Mouse (Mus musculus): ENCODE measurements around the gene Clvs2.

Clvs2 gene

DNA sequence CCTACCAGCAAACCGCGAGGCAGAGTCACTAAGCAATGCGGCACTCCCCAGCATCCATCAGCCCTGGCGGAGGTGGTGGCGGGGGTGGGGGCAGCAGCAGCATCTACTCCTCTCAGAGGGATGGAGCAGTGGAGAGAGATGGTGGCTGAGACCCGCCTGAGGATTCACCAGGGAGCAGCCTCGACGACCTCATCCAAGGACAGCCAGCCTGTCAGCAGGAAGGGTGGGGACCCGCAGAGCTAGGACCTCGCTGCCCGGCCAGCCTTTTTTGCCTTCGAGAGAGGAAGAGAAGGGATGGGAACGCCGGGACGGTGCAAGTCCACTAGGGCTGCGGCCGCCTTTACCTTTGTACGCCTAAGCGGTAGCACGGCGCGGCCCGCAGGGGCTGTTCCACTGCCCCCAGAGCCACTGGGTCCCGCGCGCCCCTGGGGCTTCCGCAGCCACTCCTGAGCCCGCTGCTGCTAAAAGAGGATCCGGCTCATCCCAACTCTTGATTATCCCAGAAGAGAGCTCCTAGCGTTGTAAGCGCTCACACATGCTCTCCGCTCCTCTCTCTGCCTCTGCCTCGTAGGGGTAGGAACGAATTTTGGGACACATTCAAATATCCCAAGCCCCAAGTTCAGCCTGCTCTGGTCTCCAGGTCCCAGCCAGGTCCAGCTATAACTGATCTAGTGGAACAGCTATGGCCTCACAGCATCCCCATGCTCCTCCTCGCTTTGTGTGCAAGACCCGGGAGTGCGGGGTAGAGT, at the start of gene Clvs2:
TSS of gene Clvs2 (minus strand) at position 639 of the 749 bp plus-strand sequence.
- no peak for DNase-seq (ENCODE audit: low spot score in 2 of 2)

DNA sequence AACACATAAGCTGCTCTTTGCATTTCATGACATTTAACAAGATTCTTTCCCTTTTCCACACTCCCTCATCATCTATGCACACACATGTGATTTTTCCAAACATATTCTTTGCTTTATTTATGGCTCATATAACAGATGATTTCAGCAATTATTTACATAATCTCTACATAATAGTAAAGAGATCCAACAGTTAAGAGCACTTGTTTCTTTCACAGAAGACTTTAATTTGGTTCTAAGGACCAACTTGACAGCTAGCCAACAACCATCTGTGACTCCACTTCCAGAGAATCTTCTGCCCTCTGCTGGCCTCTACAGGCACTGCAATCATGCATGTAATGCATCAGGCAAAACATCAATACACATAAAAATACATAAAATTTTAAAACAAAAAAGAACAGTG, 28.6 kb upstream of the Clvs2 start:
- DNase-seq (ENCODE audit: low spot score in 2 of 2), result no peak

- no peak for DNase-seq (ENCODE audit: low spot score in 2 of 2)
Observed at GRCm38 (mm10) chr10:33623577-33623991, 985 bp downstream of the Clvs2 start.

DNA sequence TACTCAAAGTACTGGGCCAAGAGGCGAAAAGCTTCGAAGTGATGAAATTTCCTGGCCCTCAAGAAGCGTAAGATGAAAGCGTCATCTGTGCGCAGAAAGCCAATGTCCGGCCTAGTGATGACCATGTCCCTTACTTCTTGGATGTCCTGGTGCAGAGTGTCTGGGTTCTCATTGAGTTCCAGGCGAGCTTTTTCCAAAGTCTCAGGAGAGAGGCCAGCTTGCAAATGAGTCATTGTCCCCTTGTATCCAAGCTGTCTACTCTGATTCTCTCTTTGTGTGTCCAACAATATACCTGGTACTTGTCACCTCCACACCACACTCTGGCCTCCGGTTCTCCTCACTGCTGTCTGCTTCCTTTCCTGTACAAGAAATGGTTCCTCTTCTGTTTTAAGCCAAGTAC, 1.9 kb downstream of the Clvs2 start:
- DNase-seq (ENCODE audit: low spot score in 2 of 2), result no peak

- no peak for DNase-seq (ENCODE audit: low spot score in 2 of 2)
Observed at GRCm38 (mm10) chr10:33616207-33616606, 8.4 kb downstream of the Clvs2 start.

GRCm38 (mm10) chr10:33613197-33613596, 11.4 kb downstream of the Clvs2 start:
- DNase-seq (ENCODE audit: low spot score in 2 of 2), result no peak

- no peak for DNase-seq (ENCODE audit: low spot score in 2 of 2)
Observed at GRCm38 (mm10) chr10:33592732-33593131, 31.8 kb downstream of the Clvs2 start.

- no peak for DNase-seq (ENCODE audit: low spot score in 2 of 2)
Observed at GRCm38 (mm10) chr10:33588800-33589199, 35.8 kb downstream of the Clvs2 start.

- DNase-seq (ENCODE audit: low spot score in 2 of 2), result no peak
Observed at GRCm38 (mm10) chr10:33587118-33587517, 37.5 kb downstream of the Clvs2 start.

DNA sequence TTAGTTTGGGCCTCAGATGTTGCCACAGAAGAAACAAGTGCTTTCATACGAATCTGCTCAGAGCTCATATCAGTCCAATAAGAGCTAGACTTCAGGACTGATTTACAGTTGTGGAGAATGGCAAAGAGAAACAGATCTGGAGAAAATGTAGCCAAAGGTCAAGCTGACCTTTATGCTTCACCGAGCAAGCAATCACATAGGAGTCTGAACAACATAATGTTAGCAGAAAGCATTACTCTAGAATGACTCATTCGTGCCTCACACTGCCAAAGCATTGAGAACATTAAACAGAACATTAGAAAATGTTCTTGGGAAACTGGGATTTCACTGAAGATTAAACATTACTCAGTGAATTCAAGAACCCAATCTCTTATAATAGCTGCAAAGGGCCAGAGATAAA, 66.5 kb downstream of the Clvs2 start:
- DNase-seq (ENCODE audit: low spot score in 2 of 2), result no peak

DNA sequence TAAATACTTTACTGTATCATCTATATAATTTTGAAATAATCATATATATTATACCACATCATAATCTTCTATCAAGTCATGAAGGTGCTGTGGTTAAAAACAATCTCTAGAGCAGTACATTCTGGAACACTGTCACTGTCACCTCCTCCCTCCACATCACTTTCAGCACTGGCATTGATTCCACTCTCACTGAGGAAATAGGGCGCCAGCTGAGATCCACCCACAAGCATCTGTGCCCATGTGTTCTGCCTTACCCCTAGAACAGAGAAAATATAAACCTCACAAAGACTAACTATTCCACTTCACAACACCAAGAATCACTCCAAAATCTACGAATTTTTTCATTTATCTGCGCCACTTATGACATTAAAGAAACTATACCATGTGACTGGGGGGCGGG, 84.2 kb downstream of the Clvs2 start:
- no peak for DNase-seq (ENCODE audit: low spot score in 2 of 2)

Measured in natural killer cell, adult 2 months (primary cell).